Mouse (Mus musculus) lung, embryonic 16.5 days (tissue): ENCODE data around the gene Pyroxd1. TPM values are rescaled to one million over a fixed set of nuclear protein-coding genes. Genes with fewer than 3 reads are reported as not detected.
A peak's percentile ranks its signal among the peaks of the same experiment; 100 is the strongest.

Experiments
- ATAC-seq: fragments of 200-750 bp; cut with Nextera tagmentation; 2 replicates; pipeline ENCODE4 v1.8.0; 2017; ENCODE audit warnings: low read depth, mild to moderate bottlenecking, moderate library complexity
- H3K27ac ChIP-seq: fragments of 300-500 bp; sonication (generic); 2 replicates; pipeline ENCODE4 v1.5.1; 2014; ENCODE audit warnings: mild to moderate bottlenecking, control low read depth, low read length
- H3K27me3 ChIP-seq: fragments of 300-500 bp; sonication (generic); 2 replicates; pipeline ENCODE4 v1.6.1; 2014; ENCODE audit warnings: low read depth, low read length, mixed read lengths; ENCODE audit not compliant: control insufficient read depth, insufficient read depth
- H3K36me3 ChIP-seq: fragments of 300-500 bp; sonication (generic); 2 replicates; pipeline ENCODE4 v1.6.1; 2014; ENCODE audit warnings: low read length; ENCODE audit not compliant: control insufficient read depth, insufficient read depth
- H3K4me1 ChIP-seq: fragments of 300-500 bp; sonication (generic); replicated peaks from 2 replicates; pipeline ENCODE4 v1.6.1; 2014; ENCODE audit warnings: low read length, mixed read lengths; ENCODE audit not compliant: control insufficient read depth, insufficient read depth
- H3K4me2 ChIP-seq: fragments of 300-500 bp; sonication (generic); 2 replicates; pipeline ENCODE4 v1.6.1; 2014; ENCODE audit warnings: low read depth, low read length, control low read depth
- H3K4me3 ChIP-seq: fragments of 300-500 bp; sonication (generic); 2 replicates; pipeline ENCODE4 v1.5.1; 2014; ENCODE audit warnings: mild to moderate bottlenecking, low read length, control low read depth
- H3K9ac ChIP-seq: fragments of 300-500 bp; sonication (generic); 2 replicates; pipeline ENCODE4 v1.6.1; 2014; ENCODE audit warnings: low read length, control low read depth
- H3K9me3 ChIP-seq: fragments of 300-500 bp; sonication (generic); 2 replicates; pipeline ENCODE4 v1.6.1; 2016; ENCODE audit warnings: low read length; ENCODE audit not compliant: control insufficient read depth
- whole genome bisulfite sequencing: fragments of 180-500 bp; shearing (Covaris S2); extraction: QIAGEN DNeasy Blood & Tissue Kit; methylation state at CpG from one replicate; pipeline ENCODE4 v1.1.7; 2014; 5-methylcytosine and 5-hydroxymethylcytosine counted together
- polyA plus RNA-seq: library from polyadenylated mRNA; unstranded; fragments of >200 nt; fragmentation: Nextera tagmentation; extraction: Ambion mirVana; gene quantifications from 2 replicates; pipeline ENCODE4 v1.2.1, GENCODE M21; 2015

Gene Pyroxd1
- polyA plus RNA-seq, 1 experiment from 2014 or later: 15.8 TPM

DNA sequence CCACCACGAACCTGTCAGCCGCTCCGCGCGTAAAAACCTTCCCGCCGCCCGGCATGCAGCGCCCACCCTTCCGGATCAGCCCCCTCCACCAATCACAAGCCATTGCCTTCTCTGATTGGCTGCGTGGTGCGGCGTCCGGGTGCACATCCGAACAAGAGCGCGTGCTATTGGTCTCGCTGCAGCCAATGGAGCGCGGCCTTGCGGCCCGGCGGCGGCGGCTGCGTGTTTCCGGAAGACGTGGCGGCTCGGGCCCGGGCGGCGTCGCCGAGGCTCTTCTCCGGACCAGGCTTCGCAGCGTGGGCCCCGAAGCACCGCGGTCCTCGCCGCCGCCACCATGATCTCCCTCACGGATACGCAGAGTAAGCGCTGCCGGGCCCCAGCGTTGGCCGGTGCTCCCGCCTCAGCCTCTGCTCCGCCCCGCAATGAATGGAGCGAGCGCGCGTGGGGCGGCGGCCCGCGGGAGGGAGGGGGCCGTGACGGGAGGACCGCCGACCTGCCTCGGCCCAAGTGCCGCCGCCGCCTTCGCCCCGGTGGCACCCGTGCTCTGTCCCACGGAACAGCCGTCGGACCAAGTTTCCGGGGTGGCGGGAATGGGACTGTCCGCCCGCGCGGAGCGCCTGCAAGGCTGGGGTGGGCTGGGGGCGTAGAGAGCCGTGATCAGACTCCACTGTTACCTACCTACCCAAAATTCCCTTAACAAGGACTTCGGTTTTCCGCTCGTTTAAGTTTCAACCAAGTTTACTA, 41.7 kb downstream of the Pyroxd1 start, which contains the start of the genes Recql and Golt1b:
Recql (minus strand) TSS at position 77 of the 744 bp plus-strand sequence.
Golt1b (plus strand) TSS at position 211 of the 744 bp plus-strand sequence.
- Histone ChIP-seq H3K9ac (peak within 1 kb of the TSS; percentile 91), H3K36me3 (no peaks in the 10 kb centered on the region), H3K27me3 (no peaks in the 10 kb centered on the region), H3K9me3 (no peaks in the 10 kb centered on the region), H3K4me2 (peak within 1 kb of the TSS; percentile 85), H3K4me1 (peaks cover 13% of the 10 kb centered on the region), H3K4me3 (peak within 1 kb of the TSS; percentile 86), H3K27ac (no peak within 1 kb of the TSS)
- under 1% methylated on average over 78 of the region's 87 CpGs for WGBS
- peak; percentile 100 for ATAC-seq

DNA sequence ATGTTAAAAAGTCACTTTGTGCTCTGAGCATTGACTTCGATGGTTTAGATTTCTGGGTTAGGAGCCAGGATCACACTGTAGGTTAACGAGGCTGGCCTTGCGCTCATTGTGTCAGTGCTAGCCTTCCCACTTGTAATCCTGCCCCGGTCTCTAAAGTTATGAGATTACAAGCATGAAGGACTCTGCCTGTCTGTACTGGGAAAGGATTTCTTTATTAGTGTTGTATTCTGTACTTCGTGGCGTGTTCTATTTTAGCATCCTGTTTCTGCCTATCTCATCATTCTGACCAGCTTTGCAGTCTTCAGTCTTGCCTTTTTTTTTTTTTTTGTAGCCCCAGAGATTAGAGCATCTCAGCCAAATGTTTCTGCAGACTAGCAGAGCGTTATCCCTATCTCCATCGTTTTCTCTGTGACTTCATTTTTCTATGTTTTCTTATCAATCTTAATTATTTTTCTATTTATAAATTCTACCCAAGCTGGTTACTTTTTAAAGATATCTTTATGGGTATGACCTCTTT, 42.4 kb downstream of the Pyroxd1 start:
- Histone ChIP-seq H3K9me3 (no peaks in the 10 kb centered on the region), H3K36me3 (no peaks in the 10 kb centered on the region), H3K4me3 (peak overlapping the region; percentile 86), H3K4me1 (peaks cover 13% of the 10 kb centered on the region), H3K4me2 (peak overlapping the region; percentile 71), H3K9ac (peak overlapping the region; percentile 91), H3K27me3 (no peaks in the 10 kb centered on the region), H3K27ac (no peak overlapping the region)
- 13% methylated on average over 8 of the region's 8 CpGs for WGBS
- ATAC-seq: no peak

DNA sequence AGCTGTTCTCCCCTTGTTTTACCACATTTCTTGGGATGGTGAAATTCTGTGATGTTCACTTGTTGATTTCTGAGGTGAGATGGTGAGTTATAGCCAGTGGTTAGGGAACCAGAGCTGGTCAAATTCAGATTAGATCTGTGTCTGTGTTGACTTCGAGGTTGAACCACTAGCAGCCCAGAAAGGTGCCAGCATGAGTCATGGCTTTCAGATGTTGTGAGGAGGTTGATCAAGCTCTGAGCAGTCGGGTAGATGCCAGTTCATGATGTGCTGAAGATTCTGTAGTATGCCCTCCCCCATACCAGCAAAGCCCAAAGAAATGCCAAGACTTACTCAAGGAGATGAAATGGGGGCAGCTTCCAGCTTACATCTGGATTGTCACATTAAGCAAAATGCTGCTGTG, 43.6 kb downstream of the Pyroxd1 start:
- WGBS: 85% methylated on average over 2 of the region's 2 CpGs
- Histone ChIP-seq H3K36me3 (peaks cover 3% of the 10 kb centered on the region; the same call in 1 of the 2 replicates), H3K9me3 (no peaks in the 10 kb centered on the region), H3K4me3 (no peak overlapping the region), H3K4me2 (peak overlapping the region; percentile 11; the same call in 1 of the 2 replicates), H3K27me3 (no peaks in the 10 kb centered on the region), H3K4me1 (peaks cover 13% of the 10 kb centered on the region), H3K27ac (no peak overlapping the region), H3K9ac (no peak overlapping the region)
- ATAC-seq: no peak

DNA sequence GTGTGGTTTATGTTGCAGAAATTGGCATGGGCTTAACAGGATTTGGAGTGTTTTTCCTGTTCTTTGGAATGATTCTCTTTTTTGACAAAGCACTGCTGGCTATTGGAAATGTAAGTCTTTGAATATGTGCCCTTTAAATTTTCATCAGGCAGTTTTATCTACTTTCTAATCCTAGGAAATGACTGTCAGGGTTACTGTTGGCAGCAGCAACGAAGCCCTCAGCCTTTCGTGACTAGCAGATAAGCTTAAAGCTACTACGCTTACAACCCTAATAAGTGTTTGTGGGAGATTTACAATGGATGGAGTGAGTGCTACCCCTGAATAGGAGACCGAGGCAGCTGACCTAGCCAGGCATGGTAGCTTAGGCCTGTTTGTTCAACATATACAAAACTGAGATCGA, 46.9 kb downstream of the Pyroxd1 start:
- 77% methylated on average over 5 of the region's 5 CpGs for WGBS
- no peak overlapping the region for H3K4me2 ChIP-seq
- H3K4me3 ChIP-seq: no peak overlapping the region
- no peak overlapping the region for H3K9ac ChIP-seq
- no peaks in the 10 kb centered on the region for H3K27me3 ChIP-seq
- no peaks in the 10 kb centered on the region for H3K9me3 ChIP-seq
- no peak overlapping the region for H3K27ac ChIP-seq
- peaks cover 20% of the 10 kb centered on the region for H3K36me3 ChIP-seq
- peaks cover 9% of the 10 kb centered on the region for H3K4me1 ChIP-seq
- no peak for ATAC-seq

DNA sequence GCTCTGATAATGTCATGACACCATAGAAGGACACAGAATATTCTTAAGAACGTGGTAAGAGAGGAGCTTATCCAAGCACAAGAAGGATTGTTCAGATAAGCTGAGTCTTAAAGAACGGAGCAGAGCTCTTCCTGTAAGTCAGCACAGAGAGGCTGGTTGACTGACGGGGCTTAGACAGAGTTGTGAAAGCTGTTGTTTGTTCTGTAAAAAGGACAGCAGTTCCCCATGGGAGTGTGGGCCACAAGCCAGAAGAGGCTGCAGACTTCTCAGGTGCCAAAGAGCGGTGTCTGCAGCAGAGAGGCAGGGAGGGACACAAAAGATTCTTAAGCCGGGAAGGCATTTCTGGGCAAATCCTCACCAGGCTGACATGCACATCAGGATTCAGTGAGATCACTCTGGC, 49.2 kb downstream of the Pyroxd1 start:
- H3K4me3 ChIP-seq: no peak overlapping the region
- no peaks in the 10 kb centered on the region for H3K4me1 ChIP-seq
- H3K9ac ChIP-seq: no peak overlapping the region
- no peak for ATAC-seq
- H3K27me3 ChIP-seq: no peaks in the 10 kb centered on the region
- H3K4me2 ChIP-seq: no peak overlapping the region
- no peaks in the 10 kb centered on the region for H3K9me3 ChIP-seq
- H3K27ac ChIP-seq: no peak overlapping the region
- peaks cover 20% of the 10 kb centered on the region for H3K36me3 ChIP-seq
- WGBS: 79% methylated on average over 5 of the region's 5 CpGs

DNA sequence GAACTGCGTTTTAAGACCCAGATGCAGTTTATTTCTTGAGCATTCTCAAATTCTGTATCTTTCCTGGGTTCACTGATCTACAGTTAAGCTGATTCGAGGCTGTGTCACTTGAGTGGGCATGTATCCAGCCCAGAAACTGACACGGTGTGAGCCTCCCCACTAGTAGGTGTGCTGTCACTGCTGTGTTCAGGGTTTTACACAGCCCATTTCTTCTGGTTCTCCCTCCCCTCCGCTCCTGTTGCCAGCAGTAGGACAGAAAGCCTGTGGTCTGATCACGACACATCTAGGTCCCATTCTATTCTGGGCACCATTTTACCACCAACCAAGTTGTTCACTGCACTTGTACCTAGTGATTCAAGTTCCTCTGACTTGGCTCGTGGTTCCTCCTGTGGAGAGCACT, 50.3 kb downstream of the Pyroxd1 start:
- no peak overlapping the region for H3K9ac ChIP-seq
- no peaks in the 10 kb centered on the region for H3K27me3 ChIP-seq
- 84% methylated on average over 6 of the region's 6 CpGs for WGBS
- H3K27ac ChIP-seq: no peak overlapping the region
- H3K4me3 ChIP-seq: no peak overlapping the region
- peaks cover 25% of the 10 kb centered on the region for H3K36me3 ChIP-seq
- no peak for ATAC-seq
- H3K4me1 ChIP-seq: no peaks in the 10 kb centered on the region
- no peak overlapping the region for H3K4me2 ChIP-seq
- no peaks in the 10 kb centered on the region for H3K9me3 ChIP-seq

DNA sequence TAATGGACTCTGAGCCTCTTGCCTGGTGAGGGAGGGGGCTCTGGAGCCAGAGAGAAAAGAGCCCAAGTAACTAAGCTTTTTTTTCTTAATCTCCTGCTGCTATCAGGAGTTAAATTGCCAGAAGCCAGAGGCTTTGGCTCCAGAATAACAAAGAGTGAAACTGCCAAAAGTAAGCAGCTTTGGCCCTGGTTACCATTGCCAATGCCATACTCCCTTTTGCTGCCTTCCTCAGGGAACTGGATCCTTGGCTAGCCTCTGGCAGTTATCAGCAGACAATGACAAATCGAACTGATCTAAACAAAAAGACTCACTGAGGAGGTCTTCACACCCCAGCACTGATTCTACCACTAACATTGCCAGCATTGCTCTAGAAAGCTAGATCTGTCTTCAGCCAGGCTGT, 65.7 kb downstream of the Pyroxd1 start:
- Histone ChIP-seq H3K9me3 (no peaks in the 10 kb centered on the region), H3K27me3 (peaks cover 13% of the 10 kb centered on the region), H3K36me3 (no peaks in the 10 kb centered on the region), H3K9ac (no peak overlapping the region), H3K27ac (no peak overlapping the region), H3K4me2 (no peak overlapping the region), H3K4me3 (no peak overlapping the region), H3K4me1 (0 out of 2 replicates have a peak, but pooled peaks cover 2% of the 10 kb centered on the region)
- WGBS: 21% methylated on average over 1 of the region's 1 CpGs
- no peak for ATAC-seq

Other genes starting within 250 kb of the Pyroxd1 start
- not detected in 2 replicates for gene Slco1a6, start 137.1 kb upstream of the Pyroxd1 start, polyA plus RNA-seq
- not detected in 2 replicates for gene Iapp, start 47.2 kb upstream of the Pyroxd1 start, polyA plus RNA-seq
- gene Slco1a5, start 22.7 kb upstream of the Pyroxd1 start, polyA plus RNA-seq: 0.16 TPM in 1 of 2 replicates, not detected in the other
- 24.3 and 25.5 TPM in 2 replicates for gene Recql, start 41.4 kb downstream of the Pyroxd1 start, polyA plus RNA-seq
- 81.2 and 85.6 TPM in 2 replicates for gene Golt1b, start 41.6 kb downstream of the Pyroxd1 start, polyA plus RNA-seq
- gene Spx, start 67.8 kb downstream of the Pyroxd1 start, polyA plus RNA-seq: 0.49 and 0.50 TPM in 2 replicates
- gene Gys2, start 127.5 kb downstream of the Pyroxd1 start, polyA plus RNA-seq: 0.91 TPM in 1 of 2 replicates, not detected in the other
- 226 and 231 TPM in 2 replicates for gene Ldhb, start 162.3 kb downstream of the Pyroxd1 start, polyA plus RNA-seq
- gene Kcnj8, start 226.0 kb downstream of the Pyroxd1 start, polyA plus RNA-seq: 17.8 and 18.8 TPM in 2 replicates